Mouse (Mus musculus): Measurements from ENCODE around the gene Dand5.

DNA sequence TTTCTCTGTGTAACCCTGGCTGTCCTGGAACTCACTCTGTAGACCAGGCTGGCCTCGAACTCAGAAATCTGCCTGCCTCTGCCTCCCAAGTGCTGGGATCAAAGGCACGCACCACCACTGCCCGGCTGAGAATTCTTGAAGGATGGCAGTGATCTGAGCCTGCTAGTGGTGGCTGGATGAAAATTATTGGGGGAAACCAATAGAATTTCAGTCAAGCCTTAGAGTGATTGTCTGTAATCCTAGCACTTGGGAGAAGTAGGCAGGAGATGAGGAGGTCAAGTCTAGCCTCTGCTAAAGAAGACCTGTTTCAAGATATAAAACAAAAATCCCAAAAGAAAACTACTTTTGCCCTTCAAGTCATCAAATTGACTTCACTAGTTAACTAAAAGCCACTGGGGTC, 33.8 kb upstream of the Dand5 start:
- TF ChIP-seq POLR2A (IDR thresholded peaks at IDR 0.05; ENCODE audit: control insufficient read depth, extremely low read depth, insufficient read depth, low read length, poor library complexity) (no peak), CTCF (IDR thresholded peaks at IDR 0.05; ENCODE audit: borderline replicate concordance, control insufficient read depth, extremely low read depth, insufficient read depth, low read length, poor library complexity) (no peak)
